Mouse (Mus musculus) small intestine, adult 2 months (tissue): ENCODE data around the gene Rps6. TPM values are rescaled to one million over a fixed set of nuclear protein-coding genes. Genes with fewer than 3 reads are reported as not detected.
A peak's percentile ranks its signal among the peaks of the same experiment; 100 is the strongest.

Source experiments
- H3K27ac ChIP-seq: fragments of 200-500 bp; 2 replicates; pipeline ENCODE4 v1.5.1; 2012; ENCODE audit warnings: low read depth, low read length, control low read depth, inconsistent platforms; ENCODE audit not compliant: insufficient read depth
- H3K27me3 ChIP-seq: fragments of 200-500 bp; 2 replicates; pipeline ENCODE4 v1.6.1; 2012; ENCODE audit warnings: mild to moderate bottlenecking, moderate library complexity, low read length, inconsistent platforms; ENCODE audit not compliant: control insufficient read depth, insufficient read depth
- H3K36me3 ChIP-seq: fragments of 200-500 bp; 2 replicates; pipeline ENCODE4 v1.6.1; 2012; ENCODE audit warnings: mild to moderate bottlenecking, low read length, control low read depth, inconsistent platforms; ENCODE audit not compliant: control insufficient read depth, insufficient read depth
- H3K4me1 ChIP-seq: fragments of 200-500 bp; 2 replicates; pipeline ENCODE4 v1.6.1; 2012; ENCODE audit warnings: low read length, inconsistent platforms, mixed read lengths; ENCODE audit not compliant: control insufficient read depth, insufficient read depth, insufficient read length
- H3K4me3 ChIP-seq: fragments of 200-500 bp; 2 replicates; pipeline ENCODE4 v1.5.1; 2012; ENCODE audit warnings: low read depth, mild to moderate bottlenecking, control low read depth, inconsistent platforms, low read length, moderate library complexity
- CTCF ChIP-seq: fragments of 200-500 bp; IDR thresholded peaks from 2 replicates; pipeline ENCODE4 v1.5.1; 2012; ENCODE audit warnings: low read depth, mild to moderate bottlenecking, control low read depth, inconsistent platforms, low read length, moderate library complexity, mixed read lengths; ENCODE audit not compliant: insufficient replicate concordance, insufficient read length; ENCODE audit errors: extremely low read depth
- POLR2A ChIP-seq: fragments of 200-500 bp; IDR thresholded peaks from 2 replicates; pipeline ENCODE4 v1.6.1; 2012; ENCODE audit warnings: low read depth, mild to moderate bottlenecking, control low read depth, inconsistent platforms, low read length, moderate library complexity
- WGBS: fragments of 180-500 bp; shearing (Covaris S2); methylation state at CpG from one replicate; pipeline ENCODE4 v1.1.7; 2018; 5-methylcytosine and 5-hydroxymethylcytosine counted together
- polyA plus RNA-seq: library from polyadenylated mRNA; depleted of rRNA; stranded (reverse); fragments of >200 nt; gene quantifications from 2 replicates; pipeline ENCODE4 v1.2.3, GENCODE M21; 2012; rRNA removed

Rps6 gene
- 151 and 167 TPM in 2 replicates for polyA plus RNA-seq

- Histone ChIP-seq H3K27ac (peak within 1 kb of the TSS; percentile 90), H3K36me3 (peaks cover 25% of the 10 kb centered on the region), H3K4me1 (no peaks in the 10 kb centered on the region; the same call in 1 of the 2 replicates), H3K27me3 (no peaks in the 10 kb centered on the region), H3K4me3 (peak within 1 kb of the TSS; percentile 92)
- peak; percentile 97 for TF ChIP-seq POLR2A
- TF ChIP-seq CTCF, result no peak
- WGBS, result under 1% methylated on average over 68 of the region's 68 CpGs
Measured at GRCm38 (mm10) chr4:86857113-86858069, at the start of gene Rps6. Gene Rps6 (minus strand): TSS chr4:86857412.

GRCm38 (mm10) chr4:86905869-86906268 is 48.7 kb upstream of the Rps6 start:
- no peak overlapping the region for H3K4me3 ChIP-seq
- H3K27ac ChIP-seq, result no peak overlapping the region
- TF ChIP-seq POLR2A (no peak), CTCF (no peak)
- H3K4me1 ChIP-seq, result peaks cover 8% of the 10 kb centered on the region; the same call in 1 of the 2 replicates
- 92% methylated on average over 1 of the region's 1 CpGs for WGBS
- no peaks in the 10 kb centered on the region for H3K27me3 ChIP-seq
- H3K36me3 ChIP-seq, result no peaks in the 10 kb centered on the region

- H3K4me1 ChIP-seq, result peaks cover 7% of the 10 kb centered on the region; the same call in 1 of the 2 replicates
- WGBS, result 38% methylated on average over 3 of the region's 3 CpGs
- H3K27me3 ChIP-seq, result no peaks in the 10 kb centered on the region
- H3K27ac ChIP-seq, result no peak overlapping the region
- TF ChIP-seq POLR2A, result no peak
- peak; percentile 43; the same call in 1 of the 2 replicates for TF ChIP-seq CTCF
- H3K4me3 ChIP-seq, result no peak overlapping the region
- H3K36me3 ChIP-seq, result no peaks in the 10 kb centered on the region
Measured at GRCm38 (mm10) chr4:86904969-86905368, 47.8 kb upstream of the Rps6 start.

GRCm38 (mm10) chr4:86902351-86902750 is 45.1 kb upstream of the Rps6 start:
- peak overlapping the region; percentile 44; the same call in 1 of the 2 replicates for H3K27ac ChIP-seq
- TF ChIP-seq CTCF (no peak), POLR2A (no peak)
- H3K4me1 ChIP-seq, result peaks cover 7% of the 10 kb centered on the region; the same call in 1 of the 2 replicates
- 38% methylated on average over 6 of the region's 6 CpGs for WGBS
- no peaks in the 10 kb centered on the region for H3K36me3 ChIP-seq
- no peak overlapping the region for H3K4me3 ChIP-seq
- no peaks in the 10 kb centered on the region for H3K27me3 ChIP-seq

- 59% methylated on average over 14 of the region's 14 CpGs for WGBS
Measured at GRCm38 (mm10) chr4:86898791-86899474, 41.7 kb upstream of the Rps6 start.

GRCm38 (mm10) chr4:86897411-86897810 is 40.2 kb upstream of the Rps6 start:
- H3K27me3 ChIP-seq, result no peaks in the 10 kb centered on the region
- peaks cover 7% of the 10 kb centered on the region; the same call in 1 of the 2 replicates for H3K4me1 ChIP-seq
- no peak overlapping the region for H3K4me3 ChIP-seq
- WGBS, result 76% methylated on average over 7 of the region's 7 CpGs
- TF ChIP-seq POLR2A (no peak), CTCF (no peak)
- no peak overlapping the region for H3K27ac ChIP-seq
- no peaks in the 10 kb centered on the region for H3K36me3 ChIP-seq

More at GRCm38 (mm10) chr4:86898791-86899474, 41.7 kb upstream of the Rps6 start:
- Histone ChIP-seq H3K27ac (0 out of 2 replicates have a peak overlapping the region, but pooled peaks have one; percentile 1), H3K36me3 (no peaks in the 10 kb centered on the region), H3K4me3 (no peak overlapping the region), H3K4me1 (peaks cover 7% of the 10 kb centered on the region; the same call in 1 of the 2 replicates), H3K27me3 (no peaks in the 10 kb centered on the region)
- TF ChIP-seq CTCF (no peak), POLR2A (no peak)
